ENCODE assay signal across 8 mouse cellular contexts in genomic region chr6:38736240-38736639, GRCm38 (mm10).
DNase-seq lines count a peak whose midpoint lies in the region; TF ChIP-seq lines count a peak whose summit lies in the region.

No protein-coding gene starts in this region.

- peak; percentile 50 for DNase-seq in MEL-GATA-1-ER (ENCODE audit: extremely low read depth, low read depth)
- peak; percentile 73 to 83 for DNase-seq in cerebellum, adult 2 months
- peak; percentile 75 for DNase-seq in forelimb bud, embryonic 11.5 days (ENCODE audit: low read depth, low spot score)
- peak; percentile 68 for DNase-seq in hindbrain, embryonic 10.5 days (ENCODE audit: low spot score)
- peak; percentile 58 to 84 for DNase-seq in layer of hippocampus, adult 8-10 months (ENCODE audit: low spot score in 2 of 2)
- DNase-seq in lung, adult 2 months, result peak; percentile 84
- peak; percentile 48 for DNase-seq in ovary, postnatal 10 days (ENCODE audit: low spot score)
- peak; percentile 12 to 73 for DNase-seq in thymus, postnatal 10 days (ENCODE audit: low spot score in 2 of 2)

- no peak for TF ChIP-seq POLR2A in cerebellum, adult 2 months (IDR thresholded peaks at IDR 0.05; ENCODE audit: borderline replicate concordance, insufficient read depth, low read length)
- TF ChIP-seq POLR2A in lung, adult 2 months (IDR thresholded peaks at IDR 0.05; ENCODE audit: borderline replicate concordance, extremely low read depth, low read depth, low read length), result no peak

- H3K27ac ChIP-seq in cerebellum, adult 2 months (ENCODE audit: insufficient read depth, low read length), result no peak overlapping the region
- no peak overlapping the region for H3K27ac ChIP-seq in hindbrain, embryonic 10.5 days

- H3K4me3 ChIP-seq in cerebellum, adult 2 months (replicated peaks; ENCODE audit: insufficient read depth, low read depth, low read length), result no peak overlapping the region
- H3K4me3 ChIP-seq in hindbrain, embryonic 10.5 days, result no peak overlapping the region
- no peak overlapping the region for H3K4me3 ChIP-seq in lung, adult 2 months (replicated peaks; ENCODE audit: extremely low read depth, low read depth, low read length)

- H3K4me1 ChIP-seq in cerebellum, adult 2 months (ENCODE audit: control insufficient read depth, insufficient read depth, low read length), result no peaks in the 10 kb centered on the region; the same call in 1 of the 2 replicates
- peaks cover 9% of the 10 kb centered on the region; the same call in 1 of the 2 replicates for H3K4me1 ChIP-seq in hindbrain, embryonic 10.5 days (replicated peaks)
- peaks cover 2% of the 10 kb centered on the region; the same call in 1 of the 2 replicates for H3K4me1 ChIP-seq in lung, adult 2 months (ENCODE audit: control insufficient read depth, insufficient read depth, low read length)

- H3K36me3 ChIP-seq in hindbrain, embryonic 10.5 days, result peaks cover 95% of the 10 kb centered on the region

- WGBS in cerebellum, adult 2 months, result 10% methylated on average over 4 of the region's 4 CpGs
- WGBS in hindbrain, embryonic 10.5 days, result 34% methylated on average over 4 of the region's 4 CpGs
- WGBS in lung, adult 2 months, result 20% methylated on average over 4 of the region's 4 CpGs

- H3K9me3 ChIP-seq in hindbrain, embryonic 10.5 days, result no peaks in the 10 kb centered on the region

- H3K27me3 ChIP-seq in cerebellum, adult 2 months (ENCODE audit: control insufficient read depth, insufficient read depth, low read length), result no peaks in the 10 kb centered on the region
- no peaks in the 10 kb centered on the region for H3K27me3 ChIP-seq in hindbrain, embryonic 10.5 days (ENCODE audit: insufficient read depth, poor library complexity, severe bottlenecking)

- peak; percentile 96 for TF ChIP-seq CTCF in cerebellum, adult 2 months (IDR thresholded peaks at IDR 0.05; ENCODE audit: borderline replicate concordance, insufficient read depth, low read depth, low read length)
- peak; percentile 93 for TF ChIP-seq CTCF in lung, adult 2 months (IDR thresholded peaks at IDR 0.05; ENCODE audit: insufficient read depth, low read length)
